Mouse (Mus musculus) left cerebral cortex, postnatal 4 days (tissue): Measurements from ENCODE around the gene Gm17490. TPM values are rescaled to one million over a fixed set of nuclear protein-coding genes. Genes with fewer than 3 reads are reported as not detected.

Source experiments
- DNase-seq: peaks from one replicate; pipeline ENCODE4 v3.0.0-alpha.2; 2022
- intact Hi-C: fragments of 180-260 bp; cut with DNase I; formaldehyde crosslinking; loops from one replicate; pipeline ENCODE4 v1.15.1; 2025
- total RNA-seq, 2 experiments: library from RNA; stranded (reverse); gene quantifications; 2 replicates each; pipeline ENCODE4 v1.2.3; 2021

Gene Gm17490
- total RNA-seq, result not detected

GRCm38 (mm10) chr2:11625890-11626289 is at the start of gene Gm17490:
Gm17490 (minus strand) TSS chr2:11626264.
- intact Hi-C loops, result no loop called here
- DNase-seq, result no peak

GRCm38 (mm10) chr2:11672144-11672543 is 46.1 kb upstream of the Gm17490 start:
- intact Hi-C loops, result no loop called here
- DNase-seq, result no peak

GRCm38 (mm10) chr2:11665326-11665725 is 39.3 kb upstream of the Gm17490 start:
- intact Hi-C loops, result no loop called here
- DNase-seq, result no peak

- intact Hi-C loops, result no loop called here
- no peak for DNase-seq
Measured at GRCm38 (mm10) chr2:11664806-11665205, 38.7 kb upstream of the Gm17490 start.

GRCm38 (mm10) chr2:11664367-11664766 is 38.3 kb upstream of the Gm17490 start:
- intact Hi-C loops, result no loop called here
- DNase-seq, result peak; percentile 52

- peak; percentile 85 for DNase-seq
- intact Hi-C loops, result no loop called here
Measured at GRCm38 (mm10) chr2:11663961-11664360, 37.9 kb upstream of the Gm17490 start.

- intact Hi-C loops, result no loop called here
- no peak for DNase-seq
Measured at GRCm38 (mm10) chr2:11662907-11663230, 36.8 kb upstream of the Gm17490 start.

- DNase-seq, result no peak
- intact Hi-C loops, result no loop called here
Measured at GRCm38 (mm10) chr2:11662143-11662906, 36.3 kb upstream of the Gm17490 start.

- DNase-seq, result no peak
Measured at GRCm38 (mm10) chr2:11659263-11659662, 33.2 kb upstream of the Gm17490 start.

GRCm38 (mm10) chr2:11657581-11657980 is 31.5 kb upstream of the Gm17490 start:
- intact Hi-C loops, result no loop called here
- DNase-seq, result no peak

More at GRCm38 (mm10) chr2:11659263-11659662, 33.2 kb upstream of the Gm17490 start:
- intact Hi-C loops, result no loop called here

GRCm38 (mm10) chr2:11654990-11655931 is 29.2 kb upstream of the Gm17490 start:
- no peak for DNase-seq
- intact Hi-C loops, result no loop called here

- DNase-seq, result no peak
- intact Hi-C loops, result no loop called here
Measured at GRCm38 (mm10) chr2:11653780-11654179, 27.7 kb upstream of the Gm17490 start.

- intact Hi-C loops, result no loop called here
- DNase-seq, result no peak
Measured at GRCm38 (mm10) chr2:11653330-11653729, 27.3 kb upstream of the Gm17490 start.

- intact Hi-C loops, result no loop called here
- DNase-seq, result no peak
Measured at GRCm38 (mm10) chr2:11652780-11653179, 26.7 kb upstream of the Gm17490 start.

- DNase-seq, result no peak
- intact Hi-C loops, result no loop called here
Measured at GRCm38 (mm10) chr2:11652196-11652595, 26.1 kb upstream of the Gm17490 start.

- intact Hi-C loops, result no loop called here
- DNase-seq, result no peak
Measured at GRCm38 (mm10) chr2:11651476-11651875, 25.4 kb upstream of the Gm17490 start.

- DNase-seq, result no peak
- intact Hi-C loops, result no loop called here
Measured at GRCm38 (mm10) chr2:11645297-11645696, 19.2 kb upstream of the Gm17490 start.

GRCm38 (mm10) chr2:11644057-11644456 is 18.0 kb upstream of the Gm17490 start:
- no peak for DNase-seq
- intact Hi-C loops, result no loop called here

- intact Hi-C loops, result no loop called here
- DNase-seq, result no peak
Measured at GRCm38 (mm10) chr2:11642451-11642941, 16.4 kb upstream of the Gm17490 start, which contains the start of gene Il2ra. Il2ra (plus strand) TSS chr2:11642807.

GRCm38 (mm10) chr2:11637115-11637514 is 11.1 kb upstream of the Gm17490 start:
- intact Hi-C loops, result no loop called here

GRCm38 (mm10) chr2:11636138-11636480 is 10.0 kb upstream of the Gm17490 start:
- no peak for DNase-seq
- intact Hi-C loops, result no loop called here

More at GRCm38 (mm10) chr2:11637115-11637514, 11.1 kb upstream of the Gm17490 start:
- no peak for DNase-seq
